Mouse (Mus musculus) myocyte (in vitro differentiated cells): ENCODE results near the gene Rnf4.

ENCODE experiments used
- CEBPB ChIP-seq: IDR thresholded peaks from 2 replicates; pipeline ENCODE4 v1.6.1; 2011; ENCODE audit warnings: mild to moderate bottlenecking, moderate library complexity; ENCODE audit not compliant: poor library complexity, insufficient read depth, severe bottlenecking
- E2F4 ChIP-seq: IDR thresholded peaks from one replicate; pipeline ENCODE4 v1.6.1; 2011; ENCODE audit warnings: mild to moderate bottlenecking, control low read depth, moderate library complexity; ENCODE audit not compliant: insufficient read depth
- MAX ChIP-seq: IDR thresholded peaks from one replicate; pipeline ENCODE4 v1.6.1; 2011; ENCODE audit warnings: low read depth, mild to moderate bottlenecking, control low read depth
- MYOG ChIP-seq, 3 experiments: IDR thresholded peaks; one replicate each; pipeline ENCODE4 v1.6.1; 2011; ENCODE audit warnings: control low read depth in 2 of 3, low read depth in 2 of 3, mild to moderate bottlenecking in 2 of 3; ENCODE audit not compliant: insufficient read length in 2 of 3, control insufficient read depth in 1 of 3, insufficient read depth in 1 of 3
- POLR2A ChIP-seq: IDR thresholded peaks from one replicate; pipeline ENCODE4 v1.6.1; 2011; ENCODE audit warnings: low read depth, mild to moderate bottlenecking, control low read depth, moderate library complexity; ENCODE audit not compliant: insufficient read length
- POLR2AphosphoS2 ChIP-seq: IDR thresholded peaks from one replicate; pipeline ENCODE4 v1.6.1; 2011; ENCODE audit warnings: low read depth, control low read depth; ENCODE audit not compliant: insufficient read length
- SRF ChIP-seq: IDR thresholded peaks from one replicate; pipeline ENCODE4 v1.6.1; 2011; ENCODE audit warnings: low read depth; ENCODE audit not compliant: control insufficient read depth, insufficient read length
- TCF3 ChIP-seq: IDR thresholded peaks from one replicate; pipeline ENCODE4 v1.6.1; 2011; ENCODE audit warnings: low read depth, control low read depth; ENCODE audit not compliant: insufficient read length
- USF1 ChIP-seq: IDR thresholded peaks from one replicate; pipeline ENCODE4 v1.6.1; 2011; ENCODE audit warnings: low read depth, mild to moderate bottlenecking, control low read depth, moderate library complexity

- no peak for TF ChIP-seq E2F4
- TF ChIP-seq USF1, result no peak
- TF ChIP-seq POLR2A, result no peak
- TF ChIP-seq POLR2AphosphoS2, result no peak
- TF ChIP-seq SRF, result no peak
- no peak for TF ChIP-seq MYOG (IDR thresholded peaks at IDR 0.05; ENCODE audit: control insufficient read depth in 1 of 3, insufficient read depth in 1 of 3, insufficient read length in 2 of 3, low read depth in 2 of 3)
- TF ChIP-seq TCF3, result no peak
- TF ChIP-seq CEBPB, result no peak
- no peak for TF ChIP-seq MAX
Measured at GRCm38 (mm10) chr5:34309016-34309415, 27.1 kb upstream of the Rnf4 start.
